Mouse (Mus musculus) C2C12 (cell line): ENCODE results near the gene Oxld1.

ENCODE experiments used
- CEBPB ChIP-seq: IDR thresholded peaks from one replicate; pipeline ENCODE4 v1.6.1; 2011; ENCODE audit warnings: low read depth, mild to moderate bottlenecking, control low read depth, moderate library complexity
- CTCF ChIP-seq: IDR thresholded peaks from one replicate; pipeline ENCODE4 v1.5.1; 2011; ENCODE audit not compliant: control insufficient read depth, insufficient read depth, insufficient read length
- MAX ChIP-seq: IDR thresholded peaks from one replicate; pipeline ENCODE4 v1.6.1; 2011; ENCODE audit warnings: mild to moderate bottlenecking, control low read depth
- MYOD1 ChIP-seq: IDR thresholded peaks from one replicate; pipeline ENCODE4 v1.6.1; 2011; ENCODE audit warnings: low read depth; ENCODE audit not compliant: control insufficient read depth, insufficient read length
- USF1 ChIP-seq: IDR thresholded peaks from one replicate; pipeline ENCODE4 v1.6.1; 2011; ENCODE audit warnings: low read depth, mild to moderate bottlenecking, control low read depth, moderate library complexity

DNA sequence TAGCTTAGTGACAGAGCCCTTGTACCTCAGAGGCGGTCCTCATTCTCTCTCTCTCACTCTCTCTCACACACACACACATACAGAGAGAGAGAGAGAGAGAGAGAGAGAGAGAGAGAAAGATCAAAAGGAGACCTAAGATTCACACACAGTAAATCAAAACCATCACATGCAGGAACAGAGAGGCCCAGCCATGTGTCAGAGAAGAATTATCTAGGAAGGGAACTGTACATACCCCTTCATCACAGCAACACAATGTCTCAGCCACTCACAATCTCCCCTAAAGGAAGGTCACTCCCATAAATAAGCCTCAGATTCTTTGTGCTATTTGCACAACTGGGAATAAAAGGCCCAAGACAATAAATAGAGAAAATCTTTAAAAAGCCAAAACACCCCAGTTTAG is 39.3 kb downstream of the Oxld1 start:
- no peak for TF ChIP-seq MAX
- TF ChIP-seq CTCF: no peak
- TF ChIP-seq CEBPB: no peak
- TF ChIP-seq USF1: no peak
- TF ChIP-seq MYOD1: no peak
